In the genomic region with DNA sequence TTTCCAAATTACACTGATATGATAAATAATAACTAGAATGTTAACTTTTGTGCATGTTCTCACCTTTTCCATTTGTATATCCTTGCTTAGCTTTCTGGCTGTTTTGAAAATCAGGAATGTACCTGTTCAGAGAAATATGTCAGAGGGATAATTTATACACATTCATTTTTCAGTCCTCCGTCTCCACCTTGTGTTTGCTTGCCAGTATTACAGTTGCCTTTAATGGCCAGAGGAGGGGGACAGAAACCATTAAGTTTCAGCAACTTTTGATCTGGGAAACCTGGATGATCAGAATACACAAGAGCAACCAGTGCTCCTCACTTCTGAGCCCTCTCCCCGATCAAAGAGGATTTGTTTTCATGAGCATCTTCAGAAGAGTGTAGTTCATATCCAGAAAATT, we compare ENCODE assay signal across 11 mouse cellular contexts. TPM values are rescaled to one million over a fixed set of nuclear protein-coding genes. Genes with fewer than 3 reads are reported as not detected.
DNase-seq lines count a peak whose midpoint lies in the region; ATAC-seq and TF ChIP-seq lines count a peak whose summit lies in the region.
"Had no signal": no experiment of that assay in that cellular context is flagged by ENCODE, and none has a peak within 500 bp of the region (broad histone marks: within the 10 kb centered on the region; RNA-seq: fewer than 3 reads in every experiment).

No protein-coding gene starts in this region.

- H3K36me3 ChIP-seq in kidney, postnatal 0 days (ENCODE audit: insufficient read depth, low read length): no peaks in the 10 kb centered on the region
- no peaks in the 10 kb centered on the region for H3K36me3 ChIP-seq in kidney, embryonic 16.5 days (ENCODE audit: insufficient read depth, low read length)
- H3K36me3 ChIP-seq in MEL (ENCODE audit: control insufficient read depth in 1 of 2, insufficient read depth in 2 of 2, low read length in 2 of 2): no peaks in the 10 kb centered on the region
- H3K36me3 ChIP-seq in limb, embryonic 14.5 days (ENCODE audit: control insufficient read depth, insufficient read depth, low read length): no peaks in the 10 kb centered on the region

- no peaks in the 10 kb centered on the region for H3K4me1 ChIP-seq in kidney, postnatal 0 days (replicated peaks; ENCODE audit: insufficient read depth, low read length)
- no peaks in the 10 kb centered on the region for H3K4me1 ChIP-seq in kidney, embryonic 16.5 days (ENCODE audit: insufficient read depth, low read length)
- H3K4me1 ChIP-seq in MEL (ENCODE audit: control insufficient read depth in 1 of 2, insufficient read depth in 2 of 2, low read length in 2 of 2): no peaks in the 10 kb centered on the region
- H3K4me1 ChIP-seq in limb, embryonic 14.5 days (ENCODE audit: control insufficient read depth, insufficient read depth, low read length): no peaks in the 10 kb centered on the region

- no peak overlapping the region for H3K27ac ChIP-seq in kidney, postnatal 0 days
- no peak overlapping the region for H3K27ac ChIP-seq in kidney, embryonic 16.5 days (ENCODE audit: low read length)
- H3K27ac ChIP-seq in MEL (ENCODE audit: control insufficient read depth, low read depth, low read length): no peak overlapping the region
- H3K27ac ChIP-seq in limb, embryonic 14.5 days (replicated peaks; ENCODE audit: low read depth, low read length): no peak overlapping the region

- no peak for TF ChIP-seq POLR2A in MEL (IDR thresholded peaks at IDR 0.05; ENCODE audit: control insufficient read depth in 1 of 2, insufficient read depth in 1 of 2, low read depth in 1 of 2, low read length in 2 of 2, poor library complexity in 1 of 2)
- TF ChIP-seq POLR2A in limb, embryonic 14.5 days (IDR thresholded peaks at IDR 0.05; ENCODE audit: borderline replicate concordance, extremely low read depth, insufficient read depth, insufficient read length): no peak

- no peak for ATAC-seq in kidney, postnatal 0 days (replicated peaks; ENCODE audit: low FRiP score, low read depth)
- no peak for ATAC-seq in kidney, embryonic 16.5 days (ENCODE audit: low FRiP score, low TSS enrichment)
- ATAC-seq in common myeloid progenitor, adult 5-6 weeks (replicated peaks; ENCODE audit: low read depth, poor library complexity, severe bottlenecking): 0 out of 2 replicates have a peak, but pooled peaks have one; percentile 45
- ATAC-seq in limb, embryonic 14.5 days (ENCODE audit: low FRiP score, low read depth): no peak
- ATAC-seq in erythroblast, adult 5-6 weeks (replicated peaks; ENCODE audit: low FRiP score, poor library complexity, severe bottlenecking): no peak

- DNase-seq in kidney, postnatal 0 days (ENCODE audit: low spot score): peak; percentile 24
- peak; percentile 22 for DNase-seq in MEL (ENCODE audit: low read depth, low spot score)
- peak; percentile 13 for DNase-seq in limb, embryonic 14.5 days (ENCODE audit: low spot score)
- no peak for DNase-seq in urinary bladder, postnatal 36 days (ENCODE audit: low spot score in 2 of 2)
- DNase-seq: lung, adult 18-20 months had no signal

- no peaks in the 10 kb centered on the region for H3K79me2 ChIP-seq in MEL (ENCODE audit: control insufficient read depth, insufficient read depth, low read length, poor library complexity)

- H3K4me3 ChIP-seq in kidney, postnatal 0 days (replicated peaks; ENCODE audit: low read depth, low read length): no peak overlapping the region
- H3K4me3 ChIP-seq in kidney, embryonic 16.5 days (ENCODE audit: low read length): no peak overlapping the region
- no peak overlapping the region for H3K4me3 ChIP-seq in MEL (ENCODE audit: control insufficient read depth in 1 of 2, insufficient read depth in 1 of 2, low read depth in 2 of 2, low read length in 2 of 2)
- H3K4me3 ChIP-seq in limb, embryonic 14.5 days (replicated peaks; ENCODE audit: low read length): no peak overlapping the region

- H3K27me3 ChIP-seq in kidney, postnatal 0 days (ENCODE audit: insufficient read depth, low read length): no peaks in the 10 kb centered on the region
- no peaks in the 10 kb centered on the region for H3K27me3 ChIP-seq in kidney, embryonic 16.5 days (ENCODE audit: insufficient read depth, low read length)
- H3K27me3 ChIP-seq in MEL (ENCODE audit: control insufficient read depth in 1 of 2, insufficient read depth in 2 of 2, low read length in 2 of 2): no peaks in the 10 kb centered on the region; a peak in 1 of 4 replicates
- H3K27me3 ChIP-seq in limb, embryonic 14.5 days (ENCODE audit: control insufficient read depth, insufficient read depth, low read length): no peaks in the 10 kb centered on the region

- no peak overlapping the region for H3K4me2 ChIP-seq in kidney, postnatal 0 days (ENCODE audit: low read length)
- H3K4me2 ChIP-seq in kidney, embryonic 16.5 days (replicated peaks; ENCODE audit: low read depth, low read length): no peak overlapping the region
- H3K4me2 ChIP-seq in limb, embryonic 14.5 days (replicated peaks; ENCODE audit: low read depth, low read length, severe bottlenecking): no peak overlapping the region

- WGBS in kidney, postnatal 0 days: 30% methylated on average over 2 of the region's 2 CpGs
- 16% methylated on average over 2 of the region's 2 CpGs for WGBS in kidney, embryonic 16.5 days
- WGBS in limb, embryonic 14.5 days: 16% methylated on average over 2 of the region's 2 CpGs

- peak; percentile 64 for TF ChIP-seq RAD21 in MEL (IDR thresholded peaks at IDR 0.05; ENCODE audit: low read depth, low read length)

- no peak for TF ChIP-seq EP300 in MEL (IDR thresholded peaks at IDR 0.05; ENCODE audit: low read depth in 1 of 2, low read length in 2 of 2)

- TF ChIP-seq CTCF in kidney, postnatal 0 days (IDR thresholded peaks at IDR 0.05; ENCODE audit: low read depth): peak; percentile 71
- TF ChIP-seq CTCF in MEL (IDR thresholded peaks at IDR 0.05 in 2 of 3, conservative IDR thresholded peaks at IDR 0.05 in 1 of 3; ENCODE audit: control insufficient read depth in 1 of 3, insufficient read depth in 1 of 3, low read depth in 2 of 3, low read length in 3 of 3, poor library complexity in 1 of 3, severe bottlenecking in 1 of 3): peak in 2 of 3 experiments; percentile 38 to 69; a peak in 4 of 6 replicates

- H3K9me3 ChIP-seq in kidney, postnatal 0 days (replicated peaks; ENCODE audit: low read length): no peaks in the 10 kb centered on the region
- no peaks in the 10 kb centered on the region; the same call in 1 of the 2 replicates for H3K9me3 ChIP-seq in kidney, embryonic 16.5 days (ENCODE audit: low read length)
- no peaks in the 10 kb centered on the region for H3K9me3 ChIP-seq in MEL (replicated peaks; ENCODE audit: insufficient read depth, low read length)
- H3K9me3 ChIP-seq in limb, embryonic 14.5 days (ENCODE audit: control insufficient read depth, low read length): no peaks in the 10 kb centered on the region

- H3K9ac ChIP-seq in kidney, postnatal 0 days (ENCODE audit: low read depth, low read length): no peak overlapping the region
- no peak overlapping the region for H3K9ac ChIP-seq in kidney, embryonic 16.5 days (replicated peaks; ENCODE audit: low read length)
- no peak overlapping the region for H3K9ac ChIP-seq in MEL (ENCODE audit: control insufficient read depth, low read depth, low read length, poor library complexity, severe bottlenecking)
- H3K9ac ChIP-seq in limb, embryonic 14.5 days (ENCODE audit: low read depth, low read length, severe bottlenecking): no peak overlapping the region

TF ChIP-seq in MEL, 35 proteins besides CTCF, POLR2A, EP300 and RAD21:
- TF ChIP-seq MXI1 (IDR thresholded peaks at IDR 0.05; ENCODE audit: low read depth, low read length) (no peak), SMC3 (IDR thresholded peaks at IDR 0.05; ENCODE audit: low read depth, low read length) (peak; percentile 57), CHD1 (IDR thresholded peaks at IDR 0.05; ENCODE audit: low read depth, low read length) (no peak), ZC3H11A (IDR thresholded peaks at IDR 0.05; ENCODE audit: low read depth, low read length) (peak; percentile 32), MAZ (IDR thresholded peaks at IDR 0.05; ENCODE audit: low read depth, low read length) (no peak)

RNA-seq across cellular contexts. Expression of gene H2-M10.5, which starts 46.7 kb away (rescaled TPM):
- not detected in 2 replicates for polyA plus RNA-seq in kidney, postnatal 0 days (2015; fragmentation: Nextera tagmentation; extraction: Ambion mirVana)
- polyA plus RNA-seq in kidney, embryonic 16.5 days (2015; fragmentation: Nextera tagmentation; extraction: Ambion mirVana): not detected in 2 replicates
- total RNA-seq in MEL (2012; rRNA removed): not detected in 2 replicates
- not detected for polyA plus RNA-seq in MEL (2012; ENCODE audit: insufficient read depth in 1 of 2, insufficient read length in 2 of 2, low read depth in 1 of 2, low replicate concordance in 2 of 2, missing spikeins in 1 of 2)
- not detected in 2 replicates for total RNA-seq in common myeloid progenitor, adult 5-6 weeks (2017)
- polyA plus RNA-seq in limb, embryonic 14.5 days (2012; rRNA removed): not detected in 2 replicates
- polyA plus RNA-seq in limb, embryonic 14.5 days (2014; fragmentation: Nextera tagmentation; extraction: Ambion mirVana): not detected in 2 replicates
- not detected in 2 replicates for total RNA-seq in erythroblast, adult 5-6 weeks (2015; ENCODE audit: low replicate concordance)
- not detected in 2 replicates for total RNA-seq in erythroblast, adult 5-6 weeks (2017; ENCODE audit: low replicate concordance)
- total RNA-seq: heart, postnatal 14 days had no signal
- polyA plus RNA-seq: cerebellum, adult 2 months; spleen, adult 2 months had no signal

RNA-seq across cellular contexts. Expression of gene H2-M1, which starts 54.0 kb away (rescaled TPM):
- polyA plus RNA-seq in kidney, postnatal 0 days (2015; fragmentation: Nextera tagmentation; extraction: Ambion mirVana): not detected in 2 replicates
- polyA plus RNA-seq in kidney, embryonic 16.5 days (2015; fragmentation: Nextera tagmentation; extraction: Ambion mirVana): not detected in 2 replicates
- not detected in 2 replicates for total RNA-seq in MEL (2012; rRNA removed)
- not detected for polyA plus RNA-seq in MEL (2012; ENCODE audit: insufficient read depth in 1 of 2, insufficient read length in 2 of 2, low read depth in 1 of 2, low replicate concordance in 2 of 2, missing spikeins in 1 of 2)
- total RNA-seq in common myeloid progenitor, adult 5-6 weeks (2017): not detected in 2 replicates
- not detected in 2 replicates for polyA plus RNA-seq in limb, embryonic 14.5 days (2012; rRNA removed)
- not detected in 2 replicates for polyA plus RNA-seq in limb, embryonic 14.5 days (2014; fragmentation: Nextera tagmentation; extraction: Ambion mirVana)
- total RNA-seq in erythroblast, adult 5-6 weeks (2015; ENCODE audit: low replicate concordance): not detected in 2 replicates
- not detected in 2 replicates for total RNA-seq in erythroblast, adult 5-6 weeks (2017; ENCODE audit: low replicate concordance)
- total RNA-seq: heart, postnatal 14 days had no signal
- polyA plus RNA-seq: cerebellum, adult 2 months; spleen, adult 2 months had no signal

Comparison
In these comparisons a context has a peak if more than half of its experiments do, and no peak if none do; other contexts are left out.
1. DNase-seq: peak in kidney, postnatal 0 days (single experiment), MEL (single experiment) and limb, embryonic 14.5 days (single experiment); none in urinary bladder, postnatal 36 days (0 of 2).